24 mouse cellular contexts compared by ENCODE assay signal in the genomic region with DNA sequence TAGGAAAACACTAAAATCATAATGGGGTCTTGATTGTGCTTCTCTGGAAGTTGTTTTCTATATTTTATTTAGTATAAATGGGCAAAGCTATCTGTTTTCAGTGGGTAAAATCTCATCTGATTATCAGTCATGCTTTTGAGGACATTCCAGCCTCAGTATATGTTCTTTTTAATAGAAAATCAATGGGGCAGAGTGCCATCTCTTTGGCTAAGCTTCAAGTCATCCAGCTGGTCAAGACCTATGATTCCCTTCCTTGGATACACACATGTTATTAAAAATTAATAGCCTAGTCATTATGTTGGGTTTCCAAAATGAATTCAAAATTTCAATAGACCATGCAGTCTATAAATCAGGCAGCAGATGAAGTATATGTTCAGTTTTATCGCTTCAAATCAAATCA.
DNase-seq lines count a peak whose midpoint lies in the region; ATAC-seq and TF ChIP-seq lines count a peak whose summit lies in the region.
"Had no signal": no experiment of that assay in that cellular context is flagged by ENCODE, and none has a peak within 500 bp of the region (broad histone marks: within the 10 kb centered on the region; RNA-seq: fewer than 3 reads in every experiment).

No protein-coding gene starts in this region.

- no peaks in the 10 kb centered on the region for H3K9me3 ChIP-seq in midbrain, embryonic 14.5 days (ENCODE audit: control insufficient read depth, low read length)

- H3K4me3 ChIP-seq in midbrain, embryonic 14.5 days (replicated peaks; ENCODE audit: low read depth, low read length) = no peak overlapping the region

- WGBS in midbrain, embryonic 14.5 days = 91% methylated on average over 1 of the region's 1 CpGs

- H3K4me1 ChIP-seq in midbrain, embryonic 14.5 days (ENCODE audit: control insufficient read depth, insufficient read depth, low read length) = 0 out of 2 replicates have a peak, but pooled peaks cover 5% of the 10 kb centered on the region

- intact Hi-C loops in left cerebral cortex, postnatal 4 days (cut with DNase I) = no loop called here
- intact Hi-C loops in left cerebral cortex, postnatal 25 days (cut with DNase I) = no loop called here

- H3K36me3 ChIP-seq in midbrain, embryonic 14.5 days (ENCODE audit: control insufficient read depth, insufficient read depth, low read length) = no peaks in the 10 kb centered on the region
- H3K36me3 ChIP-seq: G1E had no signal

- TF ChIP-seq CTCF in brain, embryonic 14.5 days (IDR thresholded peaks at IDR 0.05; ENCODE audit: borderline replicate concordance, extremely low read depth, insufficient read depth, insufficient read length) = no peak

- H3K27me3 ChIP-seq in midbrain, embryonic 14.5 days (ENCODE audit: control insufficient read depth, insufficient read depth, low read length) = no peaks in the 10 kb centered on the region
- H3K27me3 ChIP-seq: CH12.LX had no signal

- TF ChIP-seq POLR2A in brain, embryonic 14.5 days (IDR thresholded peaks at IDR 0.05; ENCODE audit: borderline replicate concordance, extremely low read depth, insufficient read depth, insufficient read length, poor library complexity, severe bottlenecking) = no peak

- H3K4me2 ChIP-seq in midbrain, embryonic 14.5 days (ENCODE audit: low read length) = no peak overlapping the region

- no peak overlapping the region for H3K27ac ChIP-seq in midbrain, embryonic 14.5 days (replicated peaks; ENCODE audit: low read depth, low read length)

- peak; percentile 50 to 63 for DNase-seq in cerebellum, postnatal 10 days
- peak; percentile 7 to 21 for DNase-seq in cerebellum, postnatal 14 days
- DNase-seq in cerebellum, adult 9-11 months = no peak
- DNase-seq in left cerebral cortex, postnatal 4 days = peak; percentile 11
- no peak for DNase-seq in left cerebral cortex, postnatal 25 days (ENCODE audit: low spot score in 2 of 2)
- peak; percentile 5 for DNase-seq in brain, embryonic 14.5 days (ENCODE audit: low read depth)
- DNase-seq in midbrain, embryonic 14.5 days = no peak
- DNase-seq: adrenal gland, adult 2 months; adrenal gland, adult 8-10 months; adrenal gland, postnatal 10 days; adrenal gland, postnatal 14 days; adrenal gland, postnatal 25 days; adrenal gland, postnatal 36 days; B cell, adult 2 months; cerebellum, adult 11 months; cerebellum, adult 11-12 months; cerebellum, adult 18-20 months; cerebellum, adult 2 months had no signal

- ATAC-seq in cerebellum, adult (ENCODE audit: insufficient number of reproducible peaks, low FRiP score, low TSS enrichment) = no peak
- ATAC-seq in midbrain, embryonic 14.5 days (ENCODE audit: low FRiP score, low TSS enrichment) = no peak
- ATAC-seq: activated CD4-positive, CD25-positive, alpha-beta regulatory T cell, adult 4 months; CD4-positive, CD25-positive, alpha-beta regulatory T cell, adult 4 months; Patski had no signal

- H3K9ac ChIP-seq in midbrain, embryonic 14.5 days (replicated peaks; ENCODE audit: low read length) = no peak overlapping the region

Comparison
In these comparisons a context has a peak if more than half of its experiments do, and no peak if none do; other contexts are left out.
1. DNase-seq: peak in cerebellum, postnatal 10 days (2 of 2), cerebellum, postnatal 14 days (2 of 2), left cerebral cortex, postnatal 4 days (single experiment) and brain, embryonic 14.5 days (single experiment); none in cerebellum, adult 9-11 months (single experiment), left cerebral cortex, postnatal 25 days (0 of 2) and midbrain, embryonic 14.5 days (single experiment).